Mouse (Mus musculus) limb, embryonic 13.5 days (tissue): ENCODE measurements around the gene Accs. TPM values are rescaled to one million over a fixed set of nuclear protein-coding genes. Genes with fewer than 3 reads are reported as not detected.
A peak's percentile ranks its signal among the peaks of the same experiment; 100 is the strongest.

Experiments used
- ATAC-seq: fragments of 200-750 bp; cut with Nextera tagmentation; 2 replicates; pipeline ENCODE4 v1.8.0; 2017; ENCODE audit warnings: low read depth, moderate number of reproducible peaks, moderate TSS enrichment; ENCODE audit not compliant: low FRiP score
- H3K27ac ChIP-seq: fragments of 300-500 bp; sonication (generic); 2 replicates; pipeline ENCODE4 v1.5.1; 2015; ENCODE audit warnings: inconsistent platforms, mild to moderate bottlenecking, moderate library complexity
- H3K27me3 ChIP-seq: fragments of 300-500 bp; sonication (generic); 2 replicates; pipeline ENCODE4 v1.6.1; 2015; ENCODE audit warnings: mild to moderate bottlenecking, inconsistent platforms
- H3K36me3 ChIP-seq: fragments of 300-500 bp; sonication (generic); 2 replicates; pipeline ENCODE4 v1.6.1; 2015; ENCODE audit warnings: inconsistent platforms, mild to moderate bottlenecking, moderate library complexity
- H3K4me1 ChIP-seq: fragments of 300-500 bp; sonication (generic); 2 replicates; pipeline ENCODE4 v1.6.1; 2015; ENCODE audit warnings: inconsistent platforms
- H3K4me2 ChIP-seq: fragments of 300-500 bp; sonication (generic); replicated peaks from 2 replicates; pipeline ENCODE4 v1.6.1; 2015; ENCODE audit warnings: inconsistent platforms, mild to moderate bottlenecking, moderate library complexity
- H3K4me3 ChIP-seq: fragments of 300-500 bp; sonication (generic); 2 replicates; pipeline ENCODE4 v1.5.1; 2015; ENCODE audit warnings: moderate library complexity, mild to moderate bottlenecking, inconsistent platforms
- H3K9ac ChIP-seq: fragments of 300-500 bp; sonication (generic); 2 replicates; pipeline ENCODE4 v1.6.1; 2015; ENCODE audit warnings: mild to moderate bottlenecking, inconsistent platforms
- H3K9me3 ChIP-seq: fragments of 300-500 bp; sonication (generic); 2 replicates; pipeline ENCODE4 v1.6.1; 2016; ENCODE audit warnings: inconsistent platforms
- WGBS: fragments of 180-500 bp; shearing (Covaris S2); methylation state at CpG from one replicate; pipeline ENCODE4 v1.1.7; 2015; 5-methylcytosine and 5-hydroxymethylcytosine counted together
- polyA plus RNA-seq: library from polyadenylated mRNA; unstranded; fragments of >200 nt; fragmentation: Nextera tagmentation; extraction: Ambion mirVana; gene quantifications from 2 replicates; pipeline ENCODE4 v1.2.1, GENCODE M21; 2015

Gene Accs
- polyA plus RNA-seq: 7.8 and 8.7 TPM in 2 replicates

- 0 out of 2 replicates have a peak, but pooled peaks cover 3% of the 10 kb centered on the region for H3K27me3 ChIP-seq
- H3K4me1 ChIP-seq: peaks cover 25% of the 10 kb centered on the region
- peak within 1 kb of the TSS; percentile 81 for H3K27ac ChIP-seq
- H3K4me2 ChIP-seq: peak within 1 kb of the TSS; percentile 74
- H3K9me3 ChIP-seq: no peaks in the 10 kb centered on the region
- under 1% methylated on average over 28 of the region's 28 CpGs for WGBS
- peaks cover 21% of the 10 kb centered on the region for H3K36me3 ChIP-seq
- H3K9ac ChIP-seq: peak within 1 kb of the TSS; percentile 78
- peak; percentile 88 for ATAC-seq
- peak within 1 kb of the TSS; percentile 67 for H3K4me3 ChIP-seq
These were observed at the start of gene Accs for GRCm38 (mm10) chr2:93849505-93850089. Gene Accs, minus strand, starts transcription at chr2:93849943.

GRCm38 (mm10) chr2:93891611-93892280, 42.0 kb upstream of the Accs start:
- Histone ChIP-seq H3K27ac (peak overlapping the region; percentile 55), H3K9me3 (no peaks in the 10 kb centered on the region), H3K4me3 (no peak overlapping the region), H3K4me2 (no peak overlapping the region), H3K36me3 (no peaks in the 10 kb centered on the region), H3K9ac (0 out of 2 replicates have a peak overlapping the region, but pooled peaks have one; percentile 8), H3K27me3 (no peaks in the 10 kb centered on the region), H3K4me1 (peaks cover 17% of the 10 kb centered on the region)
- WGBS: 19% methylated on average over 9 of the region's 9 CpGs
- ATAC-seq: peak; percentile 72

GRCm38 (mm10) chr2:93890143-93890542, 40.4 kb upstream of the Accs start:
- Histone ChIP-seq H3K27me3 (no peaks in the 10 kb centered on the region), H3K4me2 (no peak overlapping the region), H3K9me3 (no peaks in the 10 kb centered on the region), H3K4me3 (no peak overlapping the region), H3K36me3 (no peaks in the 10 kb centered on the region), H3K4me1 (peaks cover 17% of the 10 kb centered on the region), H3K9ac (no peak overlapping the region), H3K27ac (no peak overlapping the region)
- 75% methylated on average over 8 of the region's 8 CpGs for WGBS
- ATAC-seq: no peak

- Histone ChIP-seq H3K27me3 (no peaks in the 10 kb centered on the region), H3K4me3 (no peak overlapping the region), H3K4me1 (peaks cover 17% of the 10 kb centered on the region), H3K27ac (no peak overlapping the region), H3K4me2 (no peak overlapping the region), H3K36me3 (no peaks in the 10 kb centered on the region), H3K9ac (no peak overlapping the region), H3K9me3 (no peaks in the 10 kb centered on the region)
- 86% methylated on average over 7 of the region's 7 CpGs for WGBS
- ATAC-seq: no peak
These were observed 39.3 kb upstream of the Accs start for GRCm38 (mm10) chr2:93889071-93889470.

GRCm38 (mm10) chr2:93888366-93888765, 38.6 kb upstream of the Accs start:
- Histone ChIP-seq H3K4me3 (no peak overlapping the region), H3K36me3 (no peaks in the 10 kb centered on the region), H3K4me1 (peaks cover 17% of the 10 kb centered on the region), H3K27ac (no peak overlapping the region), H3K9me3 (no peaks in the 10 kb centered on the region), H3K27me3 (no peaks in the 10 kb centered on the region), H3K4me2 (no peak overlapping the region), H3K9ac (no peak overlapping the region)
- no peak for ATAC-seq
- WGBS: 88% methylated on average over 6 of the region's 6 CpGs

GRCm38 (mm10) chr2:93887273-93887672, 37.5 kb upstream of the Accs start:
- WGBS: 75% methylated on average over 11 of the region's 11 CpGs

GRCm38 (mm10) chr2:93886013-93886794, 36.5 kb upstream of the Accs start:
- Histone ChIP-seq H3K27me3 (no peaks in the 10 kb centered on the region), H3K36me3 (no peaks in the 10 kb centered on the region), H3K4me1 (peaks cover 4% of the 10 kb centered on the region), H3K4me3 (no peak overlapping the region), H3K4me2 (no peak overlapping the region), H3K27ac (no peak overlapping the region), H3K9ac (no peak overlapping the region), H3K9me3 (no peaks in the 10 kb centered on the region)
- no peak for ATAC-seq
- 42% methylated on average over 10 of the region's 10 CpGs for WGBS

More at GRCm38 (mm10) chr2:93887273-93887672, 37.5 kb upstream of the Accs start:
- Histone ChIP-seq H3K4me2 (no peak overlapping the region), H3K27ac (no peak overlapping the region), H3K9me3 (no peaks in the 10 kb centered on the region), H3K4me3 (no peak overlapping the region), H3K9ac (no peak overlapping the region), H3K27me3 (no peaks in the 10 kb centered on the region), H3K4me1 (peaks cover 15% of the 10 kb centered on the region), H3K36me3 (no peaks in the 10 kb centered on the region)
- no peak for ATAC-seq

- no peaks in the 10 kb centered on the region for H3K27me3 ChIP-seq
- no peaks in the 10 kb centered on the region for H3K36me3 ChIP-seq
- ATAC-seq: no peak
- no peaks in the 10 kb centered on the region for H3K9me3 ChIP-seq
- H3K9ac ChIP-seq: no peak overlapping the region
- no peak overlapping the region for H3K27ac ChIP-seq
- 53% methylated on average over 5 of the region's 5 CpGs for WGBS
- H3K4me1 ChIP-seq: 0 out of 2 replicates have a peak, but pooled peaks cover 3% of the 10 kb centered on the region
- H3K4me3 ChIP-seq: no peak overlapping the region
- H3K4me2 ChIP-seq: no peak overlapping the region
These were observed 33.3 kb upstream of the Accs start for GRCm38 (mm10) chr2:93883066-93883465.

GRCm38 (mm10) chr2:93881640-93882367, 32.1 kb upstream of the Accs start:
- no peak overlapping the region for H3K9ac ChIP-seq
- no peak overlapping the region for H3K4me2 ChIP-seq
- no peaks in the 10 kb centered on the region for H3K36me3 ChIP-seq
- H3K27me3 ChIP-seq: no peaks in the 10 kb centered on the region
- H3K4me3 ChIP-seq: no peak overlapping the region
- no peaks in the 10 kb centered on the region for H3K9me3 ChIP-seq
- WGBS: 88% methylated on average over 9 of the region's 9 CpGs
- no peak overlapping the region for H3K27ac ChIP-seq
- no peak for ATAC-seq
- 0 out of 2 replicates have a peak, but pooled peaks cover 3% of the 10 kb centered on the region for H3K4me1 ChIP-seq

- Histone ChIP-seq H3K36me3 (no peaks in the 10 kb centered on the region), H3K9me3 (no peaks in the 10 kb centered on the region), H3K4me1 (0 out of 2 replicates have a peak, but pooled peaks cover 3% of the 10 kb centered on the region), H3K4me3 (no peak overlapping the region), H3K27me3 (no peaks in the 10 kb centered on the region), H3K4me2 (no peak overlapping the region), H3K9ac (no peak overlapping the region), H3K27ac (no peak overlapping the region)
- ATAC-seq: no peak
- WGBS: 76% methylated on average over 3 of the region's 3 CpGs
These were observed 31.2 kb upstream of the Accs start for GRCm38 (mm10) chr2:93880981-93881380.

GRCm38 (mm10) chr2:93880450-93880849, 30.7 kb upstream of the Accs start:
- Histone ChIP-seq H3K4me2 (no peak overlapping the region), H3K9ac (no peak overlapping the region), H3K4me1 (0 out of 2 replicates have a peak, but pooled peaks cover 3% of the 10 kb centered on the region), H3K36me3 (no peaks in the 10 kb centered on the region), H3K27me3 (peaks cover under 1% of the 10 kb centered on the region; the same call in 1 of the 2 replicates), H3K27ac (no peak overlapping the region), H3K9me3 (no peaks in the 10 kb centered on the region), H3K4me3 (no peak overlapping the region)
- no peak for ATAC-seq
- 57% methylated on average over 8 of the region's 8 CpGs for WGBS
